Mouse (Mus musculus): ENCODE data around the gene Pllp. TPM values are rescaled to one million over a fixed set of nuclear protein-coding genes. Genes with fewer than 3 reads are reported as not detected.
A peak's percentile ranks its signal among the peaks of the same experiment; 100 is the strongest.

Gene Pllp
- 0.66 and 0.97 TPM in 2 replicates for polyA plus RNA-seq (2016; fragmentation: Nextera tagmentation; extraction: Ambion mirVana)

GRCm38 (mm10) chr8:94695994-94696384, at the start of gene Pllp:
TSS of gene Pllp (minus strand) at chr8:94696278.
- Histone ChIP-seq H3K4me3 (peak within 1 kb of the TSS; percentile 39), H3K27ac (no peak within 1 kb of the TSS), H3K27me3 (replicated peaks) (peaks cover 57% of the 10 kb centered on the region), H3K9me3 (no peaks in the 10 kb centered on the region), H3K4me2 (replicated peaks) (peak within 1 kb of the TSS; percentile 75), H3K4me1 (peaks cover 19% of the 10 kb centered on the region), H3K9ac (no peak within 1 kb of the TSS), H3K36me3 (no peaks in the 10 kb centered on the region)
- WGBS, result under 1% methylated on average over 41 of the region's 41 CpGs
- peak; percentile 57 for ATAC-seq (ENCODE audit: low FRiP score, low read depth)

GRCm38 (mm10) chr8:94745476-94746184, 49.6 kb upstream of the Pllp start, which contains the start of gene Ccl22:
TSS of gene Ccl22 (plus strand) at chr8:94745590.
- no peak within 1 kb of the TSS for H3K9ac ChIP-seq
- WGBS, result 90% methylated on average over 7 of the region's 7 CpGs

GRCm38 (mm10) chr8:94744972-94745371, 48.9 kb upstream of the Pllp start:
- no peak overlapping the region for H3K9ac ChIP-seq
- 77% methylated on average over 9 of the region's 9 CpGs for WGBS

More at GRCm38 (mm10) chr8:94745476-94746184, 49.6 kb upstream of the Pllp start, which contains the start of gene Ccl22:
- no peaks in the 10 kb centered on the region for H3K9me3 ChIP-seq
- no peaks in the 10 kb centered on the region for H3K36me3 ChIP-seq
- no peaks in the 10 kb centered on the region for H3K4me1 ChIP-seq
- no peaks in the 10 kb centered on the region for H3K27me3 ChIP-seq (replicated peaks)
- ATAC-seq (ENCODE audit: low FRiP score, low read depth), result no peak
- no peak within 1 kb of the TSS for H3K27ac ChIP-seq
- H3K4me2 ChIP-seq (replicated peaks), result no peak within 1 kb of the TSS
- H3K4me3 ChIP-seq, result no peak within 1 kb of the TSS

GRCm38 (mm10) chr8:94744484-94744883, 48.4 kb upstream of the Pllp start:
- H3K9me3 ChIP-seq, result no peaks in the 10 kb centered on the region
- WGBS, result 92% methylated on average over 5 of the region's 5 CpGs
- no peaks in the 10 kb centered on the region for H3K4me1 ChIP-seq
- H3K9ac ChIP-seq, result no peak overlapping the region
- no peak overlapping the region for H3K27ac ChIP-seq
- H3K4me3 ChIP-seq, result no peak overlapping the region
- H3K27me3 ChIP-seq (replicated peaks), result no peaks in the 10 kb centered on the region
- H3K4me2 ChIP-seq (replicated peaks), result no peak overlapping the region
- ATAC-seq (ENCODE audit: low FRiP score, low read depth), result no peak
- H3K36me3 ChIP-seq, result no peaks in the 10 kb centered on the region

More at GRCm38 (mm10) chr8:94744972-94745371, 48.9 kb upstream of the Pllp start:
- H3K27me3 ChIP-seq (replicated peaks), result no peaks in the 10 kb centered on the region
- H3K9me3 ChIP-seq, result no peaks in the 10 kb centered on the region
- no peak overlapping the region for H3K4me3 ChIP-seq
- H3K27ac ChIP-seq, result no peak overlapping the region
- no peaks in the 10 kb centered on the region for H3K36me3 ChIP-seq
- no peaks in the 10 kb centered on the region for H3K4me1 ChIP-seq
- no peak for ATAC-seq (ENCODE audit: low FRiP score, low read depth)
- no peak overlapping the region for H3K4me2 ChIP-seq (replicated peaks)

- H3K9ac ChIP-seq, result no peak overlapping the region
- no peak overlapping the region for H3K4me2 ChIP-seq (replicated peaks)
- H3K4me3 ChIP-seq, result no peak overlapping the region
- no peaks in the 10 kb centered on the region for H3K9me3 ChIP-seq
- 87% methylated on average over 4 of the region's 4 CpGs for WGBS
- H3K27ac ChIP-seq, result no peak overlapping the region
- ATAC-seq (ENCODE audit: low FRiP score, low read depth), result no peak
- H3K4me1 ChIP-seq, result no peaks in the 10 kb centered on the region
- no peaks in the 10 kb centered on the region for H3K27me3 ChIP-seq (replicated peaks)
- no peaks in the 10 kb centered on the region for H3K36me3 ChIP-seq
These were observed 45.6 kb upstream of the Pllp start for GRCm38 (mm10) chr8:94741726-94742125.

GRCm38 (mm10) chr8:94740591-94740990, 44.5 kb upstream of the Pllp start:
- H3K4me3 ChIP-seq, result no peak overlapping the region
- no peaks in the 10 kb centered on the region for H3K9me3 ChIP-seq
- H3K36me3 ChIP-seq, result no peaks in the 10 kb centered on the region
- H3K4me1 ChIP-seq, result no peaks in the 10 kb centered on the region
- no peak overlapping the region for H3K27ac ChIP-seq
- H3K27me3 ChIP-seq (replicated peaks), result no peaks in the 10 kb centered on the region
- H3K4me2 ChIP-seq (replicated peaks), result no peak overlapping the region
- no peak overlapping the region for H3K9ac ChIP-seq
- 89% methylated on average over 3 of the region's 3 CpGs for WGBS
- no peak for ATAC-seq (ENCODE audit: low FRiP score, low read depth)

- no peak overlapping the region for H3K4me2 ChIP-seq (replicated peaks)
- 86% methylated on average over 6 of the region's 6 CpGs for WGBS
- ATAC-seq (ENCODE audit: low FRiP score, low read depth), result no peak
- H3K9me3 ChIP-seq, result no peaks in the 10 kb centered on the region
- H3K36me3 ChIP-seq, result no peaks in the 10 kb centered on the region
- H3K4me1 ChIP-seq, result no peaks in the 10 kb centered on the region
- no peak overlapping the region for H3K9ac ChIP-seq
- no peak overlapping the region for H3K27ac ChIP-seq
- no peaks in the 10 kb centered on the region for H3K27me3 ChIP-seq (replicated peaks)
- no peak overlapping the region for H3K4me3 ChIP-seq
These were observed 43.8 kb upstream of the Pllp start for GRCm38 (mm10) chr8:94739829-94740228.

- Histone ChIP-seq H3K9me3 (no peaks in the 10 kb centered on the region), H3K27me3 (replicated peaks) (no peaks in the 10 kb centered on the region), H3K4me1 (no peaks in the 10 kb centered on the region), H3K4me3 (no peak overlapping the region), H3K36me3 (no peaks in the 10 kb centered on the region), H3K27ac (no peak overlapping the region), H3K9ac (no peak overlapping the region), H3K4me2 (replicated peaks) (no peak overlapping the region)
- WGBS, result 82% methylated on average over 5 of the region's 5 CpGs
- no peak for ATAC-seq (ENCODE audit: low FRiP score, low read depth)
These were observed 39.5 kb upstream of the Pllp start for GRCm38 (mm10) chr8:94735426-94736094.

GRCm38 (mm10) chr8:94734735-94735350, 38.8 kb upstream of the Pllp start:
- Histone ChIP-seq H3K4me3 (no peak overlapping the region), H3K4me2 (replicated peaks) (no peak overlapping the region), H3K36me3 (no peaks in the 10 kb centered on the region), H3K27me3 (replicated peaks) (no peaks in the 10 kb centered on the region), H3K27ac (no peak overlapping the region), H3K4me1 (no peaks in the 10 kb centered on the region), H3K9ac (no peak overlapping the region), H3K9me3 (no peaks in the 10 kb centered on the region)
- WGBS, result 78% methylated on average over 7 of the region's 7 CpGs
- ATAC-seq (ENCODE audit: low FRiP score, low read depth), result no peak

- WGBS, result 63% methylated on average over 5 of the region's 5 CpGs
- H3K36me3 ChIP-seq, result no peaks in the 10 kb centered on the region
- ATAC-seq (ENCODE audit: low FRiP score, low read depth), result no peak
- H3K27ac ChIP-seq, result no peak overlapping the region
- no peaks in the 10 kb centered on the region for H3K9me3 ChIP-seq
- H3K4me3 ChIP-seq, result no peak overlapping the region
- H3K27me3 ChIP-seq (replicated peaks), result no peaks in the 10 kb centered on the region
- H3K9ac ChIP-seq, result no peak overlapping the region
- H3K4me2 ChIP-seq (replicated peaks), result no peak overlapping the region
- no peaks in the 10 kb centered on the region for H3K4me1 ChIP-seq
These were observed 37.9 kb upstream of the Pllp start for GRCm38 (mm10) chr8:94733821-94734465.

GRCm38 (mm10) chr8:94729301-94729700, 33.2 kb upstream of the Pllp start:
- H3K4me2 ChIP-seq (replicated peaks), result no peak overlapping the region
- H3K27me3 ChIP-seq (replicated peaks), result no peaks in the 10 kb centered on the region
- H3K4me3 ChIP-seq, result no peak overlapping the region
- WGBS, result 54% methylated on average over 4 of the region's 4 CpGs
- no peak overlapping the region for H3K9ac ChIP-seq
- H3K36me3 ChIP-seq, result no peaks in the 10 kb centered on the region
- no peak for ATAC-seq (ENCODE audit: low FRiP score, low read depth)
- no peaks in the 10 kb centered on the region for H3K9me3 ChIP-seq
- no peak overlapping the region for H3K27ac ChIP-seq
- no peaks in the 10 kb centered on the region for H3K4me1 ChIP-seq

- Histone ChIP-seq H3K27ac (no peak overlapping the region), H3K36me3 (no peaks in the 10 kb centered on the region), H3K4me3 (no peak overlapping the region), H3K4me1 (no peaks in the 10 kb centered on the region), H3K27me3 (replicated peaks) (no peaks in the 10 kb centered on the region), H3K4me2 (replicated peaks) (no peak overlapping the region), H3K9ac (no peak overlapping the region), H3K9me3 (no peaks in the 10 kb centered on the region)
- ATAC-seq (ENCODE audit: low FRiP score, low read depth), result no peak
- 86% methylated on average over 5 of the region's 5 CpGs for WGBS
These were observed 29.9 kb upstream of the Pllp start for GRCm38 (mm10) chr8:94725998-94726397.

All from neural tube, embryonic 12.5 days (tissue).